Mouse (Mus musculus) heart, postnatal 25 days (tissue): Measurements from ENCODE around the gene Olfr680-ps1. TPM values are rescaled to one million over a fixed set of nuclear protein-coding genes. Genes with fewer than 3 reads are reported as not detected.
"Not testable (repeated sequence)": the region's sequence is repeated elsewhere in the genome, so short reads cannot be mapped to it uniquely, and the experiment has no call there.

Experiments
- DNase-seq: peaks from one replicate; pipeline ENCODE4 v3.0.0; 2022; ENCODE audit warnings: low spot score
- intact Hi-C: fragments of 180-260 bp; cut with DNase I; formaldehyde crosslinking; loops from one replicate; pipeline ENCODE4 v1.15.1; 2025
- total RNA-seq, 2 experiments: library from RNA; stranded (reverse); gene quantifications; 2 replicates each; pipeline ENCODE4 v1.2.3; 2021

The Olfr680-ps1 gene
- total RNA-seq = not detected

DNA sequence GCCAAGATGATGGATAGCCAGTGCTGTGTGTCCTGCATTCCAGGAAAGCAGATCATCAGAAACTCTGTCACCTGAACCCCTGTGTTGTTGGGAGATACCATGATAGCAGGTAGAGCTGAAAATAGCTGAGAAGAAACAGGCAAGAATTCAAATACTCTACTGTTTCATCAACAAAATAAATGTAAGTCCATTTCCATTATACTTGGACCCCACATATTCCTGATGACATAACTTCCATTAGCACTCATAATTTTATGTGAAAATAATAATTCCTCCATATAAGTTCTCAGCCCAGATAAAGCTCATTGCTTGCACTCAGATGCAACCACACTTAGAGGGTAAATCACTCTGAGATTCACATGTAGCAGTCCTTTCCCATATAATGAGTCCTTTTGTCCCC, at the start of gene Olfr680-ps1:
TSS of gene Olfr680-ps1 (minus strand) at position 101 of the 400 bp plus-strand sequence.
- intact Hi-C loops = not testable (repeated sequence)

DNA sequence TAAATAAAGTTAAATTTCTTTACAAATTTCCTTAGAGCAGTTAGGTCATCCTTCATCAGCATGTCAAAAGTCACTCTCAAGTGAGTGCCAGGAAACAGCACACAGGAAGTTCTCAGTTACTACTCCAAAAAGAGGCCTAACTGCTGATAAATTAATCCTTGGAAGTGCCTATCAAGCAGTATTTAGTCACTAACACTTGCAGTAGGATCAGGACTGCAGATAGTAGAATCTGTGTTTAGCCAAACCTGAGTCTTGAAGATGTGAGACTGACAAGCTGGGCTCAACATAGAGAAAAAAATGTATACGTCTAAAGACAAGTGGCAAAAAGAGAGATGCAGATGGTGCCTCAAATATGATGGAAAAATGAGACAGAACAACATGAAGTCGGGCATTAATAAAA, 48.7 kb upstream of the Olfr680-ps1 start:
- DNase-seq = no peak

More for the DNA sequence above, at the start of gene Olfr680-ps1:
- not testable (repeated sequence) for DNase-seq

DNA sequence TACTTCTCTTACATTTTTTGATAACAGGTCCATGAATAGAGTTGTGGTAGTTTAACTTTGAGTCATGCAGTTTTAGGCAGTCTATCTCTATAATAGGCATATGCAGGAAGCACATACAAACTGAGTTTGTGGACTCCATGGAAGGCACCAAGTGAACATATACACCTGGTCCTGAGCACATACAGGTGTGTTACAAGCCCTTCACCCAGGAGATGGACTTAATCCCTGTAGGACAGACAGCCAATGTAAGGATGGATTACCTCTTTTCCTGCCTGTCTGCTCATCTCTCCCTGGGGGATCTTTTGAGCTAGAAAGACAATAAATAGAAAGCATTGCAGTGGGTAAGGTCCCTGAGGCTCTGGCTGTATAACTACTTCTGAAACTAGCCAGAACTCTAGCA, 23.9 kb upstream of the Olfr680-ps1 start, which contains the start of gene Olfr681:
TSS of gene Olfr681 (plus strand) at position 301 of the 400 bp plus-strand sequence.
- DNase-seq = no peak
- intact Hi-C loops = no loop called here

More for the DNA sequence above, 48.7 kb upstream of the Olfr680-ps1 start:
- intact Hi-C loops = no loop called here

- DNase-seq = no peak
- intact Hi-C loops = no loop called here
These were observed 11.7 kb downstream of the Olfr680-ps1 start, which contains the start of gene Olfr679 for GRCm38 (mm10) chr7:105080905-105081304. TSS of gene Olfr679 (plus strand) at chr7:105081205.

DNA sequence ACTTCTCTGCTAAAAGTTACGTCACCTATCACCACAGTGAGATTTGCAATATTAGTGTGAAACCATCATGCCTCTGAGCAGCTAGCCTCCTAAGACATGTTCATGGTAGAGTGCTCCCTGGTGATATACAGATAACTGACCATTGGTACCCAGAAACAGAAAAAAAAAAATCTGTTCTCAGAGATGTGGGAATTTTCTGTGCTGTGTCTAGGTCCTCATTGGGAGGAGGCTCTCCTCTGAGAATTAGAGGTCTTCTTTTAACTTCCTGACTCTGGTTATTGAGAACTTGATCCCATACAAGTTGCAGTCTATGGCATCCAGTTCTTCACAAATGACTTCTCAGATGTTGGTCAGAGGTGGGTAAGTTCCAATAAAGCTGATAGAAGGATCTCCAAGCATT, 28.4 kb downstream of the Olfr680-ps1 start, which contains the start of gene Olfr678:
TSS of gene Olfr678 (plus strand) at position 301 of the 400 bp plus-strand sequence.
- intact Hi-C loops = no loop called here
- no peak for DNase-seq

DNA sequence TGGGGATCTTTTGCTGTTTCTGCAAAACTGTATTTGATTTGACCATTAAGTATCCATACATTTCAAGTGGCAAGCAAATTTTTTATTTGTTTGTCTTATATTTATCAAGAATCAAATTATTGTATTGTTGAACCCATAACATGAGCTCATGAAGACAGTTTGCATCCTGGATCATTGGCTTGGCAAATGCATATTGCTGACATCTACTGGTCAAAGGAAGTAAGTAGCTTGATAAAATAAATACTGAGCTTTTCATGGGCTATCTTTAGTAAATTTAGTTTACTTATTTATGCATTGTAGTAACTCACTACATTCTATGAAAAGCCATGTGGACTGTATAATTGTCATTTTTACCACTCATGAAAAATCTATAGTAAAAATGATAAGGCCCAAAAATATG, 33.7 kb downstream of the Olfr680-ps1 start:
- no peak for DNase-seq
- intact Hi-C loops = no loop called here

Other genes starting within 250 kb of the Olfr680-ps1 start
- gene Usp17la, start 235.8 kb downstream of the Olfr680-ps1 start, total RNA-seq = not detected
- not detected for gene Olfr665, start 214.8 kb downstream of the Olfr680-ps1 start, total RNA-seq
- gene Olfr666, start 196.9 kb downstream of the Olfr680-ps1 start, total RNA-seq = not detected
- gene Olfr667, start 171.3 kb downstream of the Olfr680-ps1 start, total RNA-seq = not detected
- gene Olfr668, start 164.8 kb downstream of the Olfr680-ps1 start, total RNA-seq = not detected
- gene Olfr669, start 158.6 kb downstream of the Olfr680-ps1 start, total RNA-seq = not detected
- not detected for gene Olfr670, start 130.2 kb downstream of the Olfr680-ps1 start, total RNA-seq
- not detected for gene Olfr671, start 113.7 kb downstream of the Olfr680-ps1 start, total RNA-seq
- gene Olfr672, start 90.8 kb downstream of the Olfr680-ps1 start, total RNA-seq = not detected
- not detected for gene Olfr675, start 64.4 kb downstream of the Olfr680-ps1 start, total RNA-seq
- gene Olfr676, start 60.1 kb downstream of the Olfr680-ps1 start, total RNA-seq = not detected
- not detected for gene Olfr677, start 41.4 kb downstream of the Olfr680-ps1 start, total RNA-seq
- not detected for gene Olfr678, start 28.3 kb downstream of the Olfr680-ps1 start, total RNA-seq
- gene Olfr679, start 11.6 kb downstream of the Olfr680-ps1 start, total RNA-seq = not detected
- gene Olfr681, start 24.0 kb upstream of the Olfr680-ps1 start, total RNA-seq = not detected
- gene Olfr683, start 54.2 kb upstream of the Olfr680-ps1 start, total RNA-seq = not detected
- not detected for gene Olfr684, start 70.8 kb upstream of the Olfr680-ps1 start, total RNA-seq
- gene Olfr685, start 93.2 kb upstream of the Olfr680-ps1 start, total RNA-seq = not detected
- not detected for gene Olfr686, start 114.7 kb upstream of the Olfr680-ps1 start, total RNA-seq
- gene Olfr688, start 195.3 kb upstream of the Olfr680-ps1 start, total RNA-seq = not detected
- not detected for gene Olfr689, start 218.3 kb upstream of the Olfr680-ps1 start, total RNA-seq
- gene Olfr690, start 241.3 kb upstream of the Olfr680-ps1 start, total RNA-seq = not detected
- gene Olfr691, start 249.5 kb upstream of the Olfr680-ps1 start, total RNA-seq = not detected